Comparison of ENCODE assay signal across 7 mouse cellular contexts in the genomic region with DNA sequence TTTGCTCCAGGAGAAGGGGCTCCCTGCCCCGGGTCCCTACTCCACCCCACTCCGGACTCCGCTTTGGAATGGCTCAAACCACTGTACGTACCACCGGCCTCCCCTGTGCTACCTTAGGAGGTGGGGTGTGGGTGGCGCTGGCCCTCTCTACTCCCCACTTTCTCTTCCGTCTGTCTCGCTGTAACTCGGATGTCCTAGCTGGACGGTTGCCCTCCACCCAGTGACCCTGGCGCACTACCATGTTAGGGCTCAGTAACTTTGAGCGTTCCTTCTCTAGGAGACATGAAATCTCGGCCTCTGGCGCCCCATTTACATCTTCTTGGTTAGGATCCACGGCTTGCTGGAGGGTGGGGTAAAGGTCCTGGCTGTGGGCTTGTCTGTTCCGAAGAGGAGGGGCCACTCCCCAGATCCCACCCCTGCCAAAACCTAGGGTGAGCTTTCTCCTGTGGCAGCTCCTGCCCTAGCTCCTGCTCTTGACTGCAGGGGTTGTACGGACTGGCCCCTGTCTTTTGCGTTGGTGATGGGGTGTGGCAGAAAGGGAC. TPM values are rescaled to one million over a fixed set of nuclear protein-coding genes. Genes with fewer than 3 reads are reported as not detected.
A peak's percentile ranks its signal among the peaks of the same experiment; 100 is the strongest.
DNase-seq lines count a peak whose midpoint lies in the region; ATAC-seq and TF ChIP-seq lines count a peak whose summit lies in the region.

No protein-coding gene starts in this region.

- H3K9ac ChIP-seq in forebrain, embryonic 11.5 days (ENCODE audit: low read length) = peak overlapping the region; percentile 70
- H3K9ac ChIP-seq in intestine, embryonic 15.5 days = peak overlapping the region; percentile 75
- H3K9ac ChIP-seq in lung, postnatal 0 days (replicated peaks; ENCODE audit: low read depth) = peak overlapping the region; percentile 69

- no peak for TF ChIP-seq EP300 in lung, postnatal 0 days (IDR thresholded peaks at IDR 0.05)

- DNase-seq in 3134 (ENCODE audit: extremely low read depth, insufficient read length, low spot score) = peak; percentile 58
- DNase-seq in forebrain, embryonic 11.5 days (ENCODE audit: low spot score) = peak; percentile 53
- peak; percentile 56 for DNase-seq in lung, postnatal 0 days (ENCODE audit: low spot score)
- DNase-seq in thymus, postnatal 4 days = peak; percentile 53
- DNase-seq in ovary, adult 18-20 months (ENCODE audit: low spot score) = no peak

- peak overlapping the region; percentile 100 for H3K4me2 ChIP-seq in forebrain, embryonic 11.5 days (ENCODE audit: low read depth, low read length, severe bottlenecking)
- H3K4me2 ChIP-seq in intestine, embryonic 15.5 days (replicated peaks) = peak overlapping the region; percentile 98
- peak overlapping the region; percentile 98 for H3K4me2 ChIP-seq in lung, postnatal 0 days (replicated peaks; ENCODE audit: low read depth, low read length)

- H3K4me1 ChIP-seq in E14TG2a.4 (replicated peaks; ENCODE audit: low read depth, low read length) = peaks cover 81% of the 10 kb centered on the region
- peaks cover 61% of the 10 kb centered on the region for H3K4me1 ChIP-seq in forebrain, embryonic 11.5 days (replicated peaks; ENCODE audit: control insufficient read depth, insufficient read depth, low read length)
- H3K4me1 ChIP-seq in intestine, embryonic 15.5 days (replicated peaks) = peaks cover 57% of the 10 kb centered on the region
- peaks cover 33% of the 10 kb centered on the region for H3K4me1 ChIP-seq in lung, postnatal 0 days (ENCODE audit: insufficient read depth, low read depth, low read length)

- peak overlapping the region; percentile 90 for H3K4me3 ChIP-seq in E14TG2a.4 (replicated peaks; ENCODE audit: low read length)
- H3K4me3 ChIP-seq in forebrain, embryonic 11.5 days (ENCODE audit: low read depth, low read length) = peak overlapping the region; percentile 61
- peak overlapping the region; percentile 78 for H3K4me3 ChIP-seq in intestine, embryonic 15.5 days (replicated peaks)
- H3K4me3 ChIP-seq in lung, postnatal 0 days (ENCODE audit: low read depth, low read length) = peak overlapping the region; percentile 63

- H3K27me3 ChIP-seq in E14TG2a.4 (ENCODE audit: insufficient read depth, low read length) = no peaks in the 10 kb centered on the region
- peaks cover 19% of the 10 kb centered on the region for H3K27me3 ChIP-seq in forebrain, embryonic 11.5 days (ENCODE audit: control insufficient read depth, insufficient read depth, low read length)
- H3K27me3 ChIP-seq in intestine, embryonic 15.5 days (replicated peaks) = no peaks in the 10 kb centered on the region
- H3K27me3 ChIP-seq in lung, postnatal 0 days (replicated peaks; ENCODE audit: insufficient read depth, low read length) = no peaks in the 10 kb centered on the region

- no peak for ATAC-seq in forebrain, embryonic 11.5 days (replicated peaks; ENCODE audit: low FRiP score)
- ATAC-seq in intestine, embryonic 15.5 days = no peak
- ATAC-seq in lung, postnatal 0 days = no peak

- H3K27ac ChIP-seq in forebrain, embryonic 11.5 days (ENCODE audit: low read depth, low read length) = no peak overlapping the region
- H3K27ac ChIP-seq in intestine, embryonic 15.5 days = peak overlapping the region; percentile 94
- peak overlapping the region; percentile 86 for H3K27ac ChIP-seq in lung, postnatal 0 days (ENCODE audit: low read length)

- peaks cover 36% of the 10 kb centered on the region for H3K36me3 ChIP-seq in E14TG2a.4 (ENCODE audit: insufficient read depth, low read length)
- H3K36me3 ChIP-seq in forebrain, embryonic 11.5 days (ENCODE audit: control insufficient read depth, insufficient read depth, low read length) = no peaks in the 10 kb centered on the region
- no peaks in the 10 kb centered on the region for H3K36me3 ChIP-seq in intestine, embryonic 15.5 days
- peaks cover 1% of the 10 kb centered on the region; the same call in 1 of the 2 replicates for H3K36me3 ChIP-seq in lung, postnatal 0 days (ENCODE audit: insufficient read depth, low read length)

- TF ChIP-seq CTCF in E14TG2a.4 (conservative IDR thresholded peaks at IDR 0.05; ENCODE audit: low read length) = no peak
- TF ChIP-seq CTCF in lung, postnatal 0 days (IDR thresholded peaks at IDR 0.05) = no peak

- 2% methylated on average over 18 of the region's 18 CpGs for WGBS in forebrain, embryonic 11.5 days
- WGBS in intestine, embryonic 15.5 days = 4% methylated on average over 18 of the region's 18 CpGs
- 3% methylated on average over 16 of the region's 18 CpGs for WGBS in lung, postnatal 0 days

- H3K9me3 ChIP-seq in E14TG2a.4 (ENCODE audit: low read length) = no peaks in the 10 kb centered on the region
- no peaks in the 10 kb centered on the region for H3K9me3 ChIP-seq in forebrain, embryonic 11.5 days (ENCODE audit: control insufficient read depth, low read length)
- H3K9me3 ChIP-seq in intestine, embryonic 15.5 days = no peaks in the 10 kb centered on the region
- H3K9me3 ChIP-seq in lung, postnatal 0 days (ENCODE audit: low read length) = no peaks in the 10 kb centered on the region

RNA-seq across cellular contexts. Expression of gene Gjd3, which starts 21.7 kb away (rescaled TPM):
- polyA plus RNA-seq in forebrain, embryonic 11.5 days (2014; fragmentation: Nextera tagmentation; extraction: Ambion mirVana) = 0.23 TPM in 1 of 2 replicates, not detected in the other
- 0.20 and 0.35 TPM in 2 replicates for polyA plus RNA-seq in intestine, embryonic 15.5 days (2015; fragmentation: Nextera tagmentation; extraction: Ambion mirVana)
- 0.56 and 1.0 TPM in 2 replicates for polyA plus RNA-seq in lung, postnatal 0 days (2015; fragmentation: Nextera tagmentation; extraction: Ambion mirVana)

RNA-seq across cellular contexts. Expression of gene Rara, which starts 33.5 kb away (rescaled TPM):
- polyA plus RNA-seq in forebrain, embryonic 11.5 days (2014; fragmentation: Nextera tagmentation; extraction: Ambion mirVana) = 23.3 and 25.2 TPM in 2 replicates
- polyA plus RNA-seq in intestine, embryonic 15.5 days (2015; fragmentation: Nextera tagmentation; extraction: Ambion mirVana) = 30.7 and 31.5 TPM in 2 replicates
- polyA plus RNA-seq in lung, postnatal 0 days (2015; fragmentation: Nextera tagmentation; extraction: Ambion mirVana) = 26.2 and 28.8 TPM in 2 replicates

RNA-seq across cellular contexts. Expression of gene Cdc6, which starts 53.5 kb away (rescaled TPM):
- 52.8 and 54.7 TPM in 2 replicates for polyA plus RNA-seq in forebrain, embryonic 11.5 days (2014; fragmentation: Nextera tagmentation; extraction: Ambion mirVana)
- polyA plus RNA-seq in intestine, embryonic 15.5 days (2015; fragmentation: Nextera tagmentation; extraction: Ambion mirVana) = 24.0 and 26.7 TPM in 2 replicates
- polyA plus RNA-seq in lung, postnatal 0 days (2015; fragmentation: Nextera tagmentation; extraction: Ambion mirVana) = 2.5 and 2.6 TPM in 2 replicates
